Mouse (Mus musculus): Measurements from ENCODE around the gene Pla2g4e.
A peak's percentile ranks its signal among the peaks of the same experiment; 100 is the strongest.

DNA sequence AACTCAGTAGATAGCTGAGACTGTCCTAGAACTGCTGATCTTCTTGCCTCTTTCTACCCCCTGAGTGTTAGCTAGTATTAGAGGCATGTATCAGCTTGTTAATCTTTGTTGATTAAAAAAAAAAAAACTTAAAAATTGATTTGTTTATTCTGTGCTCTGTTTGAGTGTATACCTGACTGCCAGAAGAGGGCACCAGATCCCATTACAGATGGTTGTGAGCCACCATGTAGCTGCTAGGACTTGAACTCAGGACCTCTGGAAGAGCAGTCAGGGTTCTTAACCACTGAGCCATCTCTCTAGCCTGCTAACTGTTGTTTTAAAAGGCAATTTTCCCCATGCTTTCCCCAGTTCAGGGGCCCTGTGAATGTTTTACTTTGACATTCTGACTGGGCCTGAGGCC is 66.2 kb downstream of the Pla2g4e start:
- TF ChIP-seq CTCF (IDR thresholded peaks at IDR 0.05; ENCODE audit: extremely low read depth, insufficient read depth, low read length) (peak; percentile 5; the same call in 1 of the 2 replicates), POLR2A (IDR thresholded peaks at IDR 0.05; ENCODE audit: extremely low read depth, insufficient read depth, low read length) (no peak)
